Mouse (Mus musculus) kidney, embryonic 16.5 days (tissue): ENCODE data around the gene Gga1. TPM values are rescaled to one million over a fixed set of nuclear protein-coding genes. Genes with fewer than 3 reads are reported as not detected.

ENCODE experiments used
- ATAC-seq: fragments of 200-750 bp; cut with Nextera tagmentation; 2 replicates; pipeline ENCODE4 v1.8.0; 2017; ENCODE audit warnings: moderate TSS enrichment; ENCODE audit not compliant: low FRiP score, low TSS enrichment
- H3K27ac ChIP-seq: fragments of 300-500 bp; sonication (generic); 2 replicates; pipeline ENCODE4 v1.5.1; 2014; ENCODE audit warnings: low read length
- H3K27me3 ChIP-seq: fragments of 300-500 bp; sonication (generic); 2 replicates; pipeline ENCODE4 v1.6.1; 2014; ENCODE audit warnings: low read length, control low read depth, mixed read lengths; ENCODE audit not compliant: insufficient read depth
- H3K36me3 ChIP-seq: fragments of 300-500 bp; sonication (generic); 2 replicates; pipeline ENCODE4 v1.6.1; 2014; ENCODE audit warnings: low read length, control low read depth, mixed read lengths; ENCODE audit not compliant: insufficient read depth
- H3K4me1 ChIP-seq: fragments of 300-500 bp; sonication (generic); 2 replicates; pipeline ENCODE4 v1.6.1; 2014; ENCODE audit warnings: low read length, control low read depth, mixed read lengths; ENCODE audit not compliant: insufficient read depth
- H3K4me2 ChIP-seq: fragments of 300-500 bp; sonication (generic); replicated peaks from 2 replicates; pipeline ENCODE4 v1.6.1; 2014; ENCODE audit warnings: low read depth, low read length
- H3K4me3 ChIP-seq: fragments of 300-500 bp; sonication (generic); 2 replicates; pipeline ENCODE4 v1.5.1; 2014; ENCODE audit warnings: mild to moderate bottlenecking, low read length
- H3K9ac ChIP-seq: fragments of 300-500 bp; sonication (generic); replicated peaks from 2 replicates; pipeline ENCODE4 v1.6.1; 2014; ENCODE audit warnings: low read length
- H3K9me3 ChIP-seq: fragments of 300-500 bp; sonication (generic); 2 replicates; pipeline ENCODE4 v1.6.1; 2016; ENCODE audit warnings: low read length, control low read depth
- WGBS: fragments of 180-500 bp; shearing (Covaris S2); extraction: QIAGEN DNeasy Blood & Tissue Kit; methylation state at CpG from one replicate; pipeline ENCODE4 v1.1.7; 2014; 5-methylcytosine and 5-hydroxymethylcytosine counted together
- polyA plus RNA-seq: library from polyadenylated mRNA; unstranded; fragments of >200 nt; fragmentation: Nextera tagmentation; extraction: Ambion mirVana; gene quantifications from 2 replicates; pipeline ENCODE4 v1.2.1, GENCODE M21; 2015

The Gga1 gene
- polyA plus RNA-seq, result 54.7 and 61.9 TPM in 2 replicates

GRCm38 (mm10) chr15:78876991-78877809 lies at the start of gene Gga1:
Gga1 (plus strand) TSS chr15:78877190.
- peak; percentile 92 for ATAC-seq
- WGBS, result under 1% methylated on average over 73 of the region's 95 CpGs
- peak within 1 kb of the TSS; percentile 89 for H3K9ac ChIP-seq
- peak within 1 kb of the TSS; percentile 77 for H3K4me3 ChIP-seq
- peak within 1 kb of the TSS; percentile 100 for H3K27ac ChIP-seq
- H3K36me3 ChIP-seq, result peaks cover 17% of the 10 kb centered on the region
- peaks cover 34% of the 10 kb centered on the region for H3K4me1 ChIP-seq
- H3K4me2 ChIP-seq, result peak within 1 kb of the TSS; percentile 72
- no peaks in the 10 kb centered on the region for H3K27me3 ChIP-seq
- no peaks in the 10 kb centered on the region for H3K9me3 ChIP-seq

- Histone ChIP-seq H3K27ac (no peak overlapping the region), H3K4me2 (no peak overlapping the region), H3K4me3 (no peak overlapping the region), H3K4me1 (peaks cover 31% of the 10 kb centered on the region), H3K27me3 (peaks cover 10% of the 10 kb centered on the region), H3K9me3 (no peaks in the 10 kb centered on the region), H3K9ac (no peak overlapping the region), H3K36me3 (no peaks in the 10 kb centered on the region)
- 24% methylated on average over 5 of the region's 5 CpGs for WGBS
- no peak for ATAC-seq
Observed at GRCm38 (mm10) chr15:78828315-78828714, 48.7 kb upstream of the Gga1 start.

GRCm38 (mm10) chr15:78829636-78830035 lies 47.4 kb upstream of the Gga1 start:
- Histone ChIP-seq H3K9ac (no peak overlapping the region), H3K4me1 (peaks cover 44% of the 10 kb centered on the region), H3K4me2 (no peak overlapping the region), H3K27me3 (peaks cover 10% of the 10 kb centered on the region), H3K9me3 (no peaks in the 10 kb centered on the region), H3K27ac (no peak overlapping the region), H3K36me3 (no peaks in the 10 kb centered on the region), H3K4me3 (no peak overlapping the region)
- WGBS, result 79% methylated on average over 1 of the region's 1 CpGs
- no peak for ATAC-seq

- Histone ChIP-seq H3K27me3 (0 out of 2 replicates have a peak, but pooled peaks cover 6% of the 10 kb centered on the region), H3K27ac (peak overlapping the region; percentile 93), H3K36me3 (no peaks in the 10 kb centered on the region), H3K9ac (0 out of 2 replicates have a peak overlapping the region, but pooled peaks have one; percentile 67), H3K4me1 (peaks cover 58% of the 10 kb centered on the region), H3K4me2 (no peak overlapping the region; the same call in 1 of the 2 replicates), H3K4me3 (no peak overlapping the region), H3K9me3 (no peaks in the 10 kb centered on the region)
- 42% methylated on average over 10 of the region's 10 CpGs for WGBS
- no peak for ATAC-seq
Observed at GRCm38 (mm10) chr15:78830742-78831719, 46.0 kb upstream of the Gga1 start.

- peak; percentile 72 for ATAC-seq
- H3K4me2 ChIP-seq, result peak overlapping the region; percentile 40
- H3K9me3 ChIP-seq, result no peaks in the 10 kb centered on the region
- 0 out of 2 replicates have a peak, but pooled peaks cover 6% of the 10 kb centered on the region for H3K27me3 ChIP-seq
- peak overlapping the region; percentile 93 for H3K27ac ChIP-seq
- H3K4me1 ChIP-seq, result peaks cover 61% of the 10 kb centered on the region
- WGBS, result 34% methylated on average over 18 of the region's 19 CpGs
- peak overlapping the region; percentile 12; the same call in 1 of the 2 replicates for H3K4me3 ChIP-seq
- H3K36me3 ChIP-seq, result no peaks in the 10 kb centered on the region
- H3K9ac ChIP-seq, result peak overlapping the region; percentile 67
Observed at GRCm38 (mm10) chr15:78831720-78832657, 45.0 kb upstream of the Gga1 start.

- Histone ChIP-seq H3K4me2 (peak overlapping the region; percentile 40), H3K36me3 (no peaks in the 10 kb centered on the region), H3K9ac (peak overlapping the region; percentile 67), H3K9me3 (no peaks in the 10 kb centered on the region), H3K4me1 (peaks cover 61% of the 10 kb centered on the region), H3K27ac (peak overlapping the region; percentile 93), H3K4me3 (no peak overlapping the region), H3K27me3 (no peaks in the 10 kb centered on the region)
- whole genome bisulfite sequencing, result 16% methylated on average over 14 of the region's 14 CpGs
- peak; percentile 64 for ATAC-seq
Observed at GRCm38 (mm10) chr15:78832701-78833123, 44.3 kb upstream of the Gga1 start.

GRCm38 (mm10) chr15:78833582-78833981 lies 43.4 kb upstream of the Gga1 start:
- Histone ChIP-seq H3K9ac (no peak overlapping the region), H3K9me3 (no peaks in the 10 kb centered on the region), H3K4me1 (peaks cover 61% of the 10 kb centered on the region), H3K36me3 (no peaks in the 10 kb centered on the region), H3K4me2 (no peak overlapping the region), H3K4me3 (no peak overlapping the region), H3K27ac (peak overlapping the region; percentile 93), H3K27me3 (no peaks in the 10 kb centered on the region)
- 91% methylated on average over 3 of the region's 3 CpGs for WGBS
- no peak for ATAC-seq

- 16% methylated on average over 10 of the region's 10 CpGs for WGBS
- ATAC-seq, result peak; percentile 39
- H3K4me2 ChIP-seq, result no peak overlapping the region
Observed at GRCm38 (mm10) chr15:78834233-78835005, 42.6 kb upstream of the Gga1 start.

More at GRCm38 (mm10) chr15:78834233-78835005, 42.6 kb upstream of the Gga1 start:
- no peaks in the 10 kb centered on the region for H3K9me3 ChIP-seq
- no peaks in the 10 kb centered on the region for H3K27me3 ChIP-seq
- peaks cover 64% of the 10 kb centered on the region for H3K4me1 ChIP-seq
- H3K27ac ChIP-seq, result peak overlapping the region; percentile 93
- no peaks in the 10 kb centered on the region for H3K36me3 ChIP-seq
- no peak overlapping the region for H3K4me3 ChIP-seq
- H3K9ac ChIP-seq, result 0 out of 2 replicates have a peak overlapping the region, but pooled peaks have one; percentile 15
